Mouse (Mus musculus) stomach, postnatal 0 days (tissue): Measurements from ENCODE around the gene Edaradd.

Experiments
- CTCF ChIP-seq: IDR thresholded peaks from 2 replicates; pipeline ENCODE4 v1.5.1; 2016; ENCODE audit warnings: antibody characterized with exemption, low read depth, mild to moderate bottlenecking, moderate library complexity
- EP300 ChIP-seq: optimal IDR thresholded peaks from 2 replicates; pipeline ENCODE3; 2016; ENCODE audit warnings: antibody characterized with exemption

- TF ChIP-seq CTCF: peak; percentile 44
- TF ChIP-seq EP300: no peak
Observed at GRCm38 (mm10) chr13:12460443-12460842, 59.8 kb downstream of the Edaradd start.
